Mouse (Mus musculus): ENCODE measurements around the gene Tkfc.

- no peak for TF ChIP-seq CTCF (IDR thresholded peaks at IDR 0.05)
- TF ChIP-seq EP300 (IDR thresholded peaks at IDR 0.05) = no peak
These were observed 21.8 kb downstream of the Tkfc start for GRCm38 (mm10) chr19:10583550-10584146.
